Comparison of ENCODE assay signal across 26 mouse cellular contexts in the genomic region with DNA sequence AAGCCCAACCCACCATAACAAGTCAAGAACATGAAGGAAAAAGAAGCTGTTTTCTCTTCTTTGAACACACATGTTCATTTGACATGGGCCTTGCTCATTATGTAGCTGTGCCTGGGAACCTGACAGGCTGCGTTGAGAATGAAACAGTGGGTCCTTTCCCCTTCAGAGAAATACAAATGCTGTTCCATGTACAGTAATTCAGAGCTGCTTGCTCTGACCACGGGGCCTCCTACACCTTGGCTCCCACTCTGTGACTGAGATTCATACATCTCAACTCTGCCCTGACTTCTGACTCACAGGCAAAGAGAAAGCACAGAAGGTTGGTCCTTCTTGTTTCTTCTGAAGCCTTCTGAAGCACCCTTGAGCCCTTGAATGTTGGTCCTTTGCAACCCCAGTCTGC.
"Had no signal": no experiment of that assay in that cellular context is flagged by ENCODE, and none has a peak within 500 bp of the region (broad histone marks: within the 10 kb centered on the region; RNA-seq: fewer than 3 reads in every experiment).

No protein-coding gene starts in this region.

- ATAC-seq: hindbrain, postnatal 0 days; inflammation-experienced regulatory T-cells, adult 6 months; intestine, embryonic 16.5 days; liver, embryonic 12.5 days had no signal

- H3K4me1 ChIP-seq: hindbrain, embryonic 13.5 days; hindbrain, embryonic 15.5 days; limb, embryonic 13.5 days; limb, embryonic 15.5 days had no signal

- H3K4me3 ChIP-seq: gastrocnemius, adult 2 months; heart, embryonic 10.5 days; heart, embryonic 13.5 days; heart, embryonic 15.5 days; hindbrain, embryonic 13.5 days; hindbrain, embryonic 15.5 days; kidney, embryonic 15.5 days; limb, embryonic 13.5 days; limb, embryonic 15.5 days; liver, embryonic 12.5 days had no signal

- H3K27me3 ChIP-seq: heart, embryonic 13.5 days; heart, embryonic 15.5 days; hindbrain, embryonic 13.5 days; hindbrain, embryonic 15.5 days; kidney, embryonic 15.5 days; limb, embryonic 13.5 days; limb, embryonic 15.5 days; liver, embryonic 12.5 days had no signal

- H3K36me3 ChIP-seq: heart, embryonic 10.5 days; heart, embryonic 13.5 days; heart, embryonic 15.5 days; hindbrain, embryonic 13.5 days; hindbrain, embryonic 15.5 days; kidney, embryonic 15.5 days; limb, embryonic 13.5 days; limb, embryonic 15.5 days; liver, embryonic 12.5 days had no signal

- DNase-seq: gastrocnemius, adult 2 months; gastrocnemius, postnatal 10 days; gastrocnemius, postnatal 25 days; heart, postnatal 14 days; heart, postnatal 36 days; kidney, adult 2 months; kidney, adult 9 months; kidney, postnatal 14 days; kidney, postnatal 36 days; layer of hippocampus, adult 9-11 months; layer of hippocampus, postnatal 36 days; left cerebral cortex, postnatal 4 days had no signal

- H3K4me2 ChIP-seq: heart, embryonic 13.5 days; heart, embryonic 15.5 days; hindbrain, embryonic 13.5 days; hindbrain, embryonic 15.5 days; kidney, embryonic 15.5 days; limb, embryonic 13.5 days; limb, embryonic 15.5 days; liver, embryonic 12.5 days had no signal

- H3K9ac ChIP-seq: heart, embryonic 13.5 days; heart, embryonic 15.5 days; hindbrain, embryonic 13.5 days; hindbrain, embryonic 15.5 days; kidney, embryonic 15.5 days; limb, embryonic 13.5 days; limb, embryonic 15.5 days; liver, embryonic 12.5 days; liver, embryonic 14.5 days had no signal

- H3K9me3 ChIP-seq: heart, embryonic 10.5 days; heart, embryonic 13.5 days; heart, embryonic 15.5 days; hindbrain, embryonic 13.5 days; hindbrain, embryonic 15.5 days; kidney, embryonic 15.5 days; limb, embryonic 13.5 days; limb, embryonic 15.5 days; liver, embryonic 12.5 days had no signal

- H3K27ac ChIP-seq: gastrocnemius, adult 2 months; heart, embryonic 10.5 days; heart, embryonic 13.5 days; heart, embryonic 15.5 days; hindbrain, embryonic 13.5 days; hindbrain, embryonic 15.5 days; hindbrain, postnatal 0 days; kidney, embryonic 15.5 days; kidney, postnatal 0 days; limb, embryonic 13.5 days; limb, embryonic 15.5 days; liver, embryonic 12.5 days; liver, embryonic 14.5 days had no signal
